7 mouse cellular contexts compared by ENCODE assay signal in genomic region chr1:40324457-40324856, GRCm38 (mm10). TPM values are rescaled to one million over a fixed set of nuclear protein-coding genes. Genes with fewer than 3 reads are reported as not detected.
DNase-seq lines count a peak whose midpoint lies in the region; ATAC-seq lines count a peak whose summit lies in the region.

Gene Il1rl2 (plus strand): TSS chr1:40324610.

- peak; percentile 17 for DNase-seq in Muller cell, postnatal 12 days (ENCODE audit: inconsistent ontology term)
- peak; percentile 33 to 46 for DNase-seq in heart, adult 9 months (ENCODE audit: low spot score in 2 of 2)
- peak; percentile 84 for DNase-seq in lung, postnatal 10 days
- DNase-seq in cerebellum, postnatal 14 days = no peak

- peak within 1 kb of the TSS; percentile 81 for H3K4me2 ChIP-seq in kidney, embryonic 14.5 days (replicated peaks; ENCODE audit: low read depth, low read length)
- peak within 1 kb of the TSS; percentile 85 for H3K4me2 ChIP-seq in stomach, embryonic 14.5 days (replicated peaks; ENCODE audit: low read depth, low read length)

- peak; percentile 55 for ATAC-seq in common myeloid progenitor, adult 5-6 weeks (replicated peaks; ENCODE audit: low read depth, poor library complexity, severe bottlenecking)
- ATAC-seq in kidney, embryonic 14.5 days (ENCODE audit: low FRiP score, low TSS enrichment) = 0 out of 2 replicates have a peak, but pooled peaks have one; percentile 72
- 0 out of 2 replicates have a peak, but pooled peaks have one; percentile 61 for ATAC-seq in stomach, embryonic 14.5 days (ENCODE audit: insufficient number of reproducible peaks, insufficient read depth, low FRiP score, low read depth)

- H3K36me3 ChIP-seq in kidney, embryonic 14.5 days (ENCODE audit: control insufficient read depth, insufficient read depth, low read length) = no peaks in the 10 kb centered on the region
- H3K36me3 ChIP-seq in stomach, embryonic 14.5 days (ENCODE audit: control insufficient read depth, insufficient read depth, low read length) = no peaks in the 10 kb centered on the region

- WGBS in kidney, embryonic 14.5 days = 28% methylated on average over 6 of the region's 6 CpGs
- WGBS in stomach, embryonic 14.5 days = 39% methylated on average over 6 of the region's 6 CpGs

- H3K4me3 ChIP-seq in kidney, embryonic 14.5 days (ENCODE audit: low read length) = peak within 1 kb of the TSS; percentile 46
- H3K4me3 ChIP-seq in stomach, embryonic 14.5 days (ENCODE audit: low read depth, low read length) = peak within 1 kb of the TSS; percentile 35

- H3K4me1 ChIP-seq in kidney, embryonic 14.5 days (ENCODE audit: control insufficient read depth, insufficient read depth, low read length) = 0 out of 2 replicates have a peak, but pooled peaks cover 8% of the 10 kb centered on the region
- H3K4me1 ChIP-seq in stomach, embryonic 14.5 days (ENCODE audit: control insufficient read depth, insufficient read depth, low read length) = 0 out of 2 replicates have a peak, but pooled peaks cover 5% of the 10 kb centered on the region

- H3K27ac ChIP-seq in kidney, embryonic 14.5 days (ENCODE audit: low read depth, low read length) = no peak within 1 kb of the TSS
- no peak within 1 kb of the TSS for H3K27ac ChIP-seq in stomach, embryonic 14.5 days (ENCODE audit: low read length)

- H3K9ac ChIP-seq in kidney, embryonic 14.5 days (ENCODE audit: low read depth, low read length) = peak within 1 kb of the TSS; percentile 52; the same call in 1 of the 2 replicates
- peak within 1 kb of the TSS; percentile 28; the same call in 1 of the 2 replicates for H3K9ac ChIP-seq in stomach, embryonic 14.5 days (replicated peaks; ENCODE audit: low read depth, low read length)

- H3K27me3 ChIP-seq in kidney, embryonic 14.5 days (ENCODE audit: control insufficient read depth, insufficient read depth, low read length) = peaks cover 13% of the 10 kb centered on the region
- no peaks in the 10 kb centered on the region for H3K27me3 ChIP-seq in stomach, embryonic 14.5 days (ENCODE audit: control insufficient read depth, insufficient read depth, low read length)

- H3K9me3 ChIP-seq in kidney, embryonic 14.5 days (ENCODE audit: control insufficient read depth, low read length) = no peaks in the 10 kb centered on the region
- H3K9me3 ChIP-seq in stomach, embryonic 14.5 days (ENCODE audit: control insufficient read depth, low read depth, low read length) = no peaks in the 10 kb centered on the region

RNA-seq across cellular contexts. Expression of gene Il1rl2, which starts in this region (rescaled TPM):
- 1.4 and 4.2 TPM in 2 replicates for total RNA-seq in common myeloid progenitor, adult 5-6 weeks (2017)
- 3.2 and 5.2 TPM in 2 replicates for polyA plus RNA-seq in kidney, embryonic 14.5 days (2014; fragmentation: Nextera tagmentation; extraction: Ambion mirVana)
- polyA plus RNA-seq in stomach, embryonic 14.5 days (2014; fragmentation: Nextera tagmentation; extraction: Ambion mirVana) = 2.9 and 3.2 TPM in 2 replicates

Comparison
In these comparisons a context has a peak if more than half of its experiments do, and no peak if none do; other contexts are left out.
1. DNase-seq: peak in Muller cell, postnatal 12 days (single experiment), heart, adult 9 months (2 of 2) and lung, postnatal 10 days (single experiment); none in cerebellum, postnatal 14 days (0 of 2).
2. Peak in every context shown above with its lines, with median percentiles within 50 percentile points of each other: ATAC-seq.